Mouse (Mus musculus): Measurements from ENCODE around the gene Plcg1. TPM values are rescaled to one million over a fixed set of nuclear protein-coding genes. Genes with fewer than 3 reads are reported as not detected.

The Plcg1 gene
- polyA plus RNA-seq, 1 experiment: 40.6 TPM

- Histone ChIP-seq H3K36me3 (ENCODE audit: control insufficient read depth, insufficient read depth, low read length) (no peaks in the 10 kb centered on the region), H3K4me1 (ENCODE audit: control insufficient read depth, insufficient read depth, insufficient read length) (peaks cover 3% of the 10 kb centered on the region), H3K27ac (ENCODE audit: insufficient read depth, low read length) (peak overlapping the region; percentile 69), H3K27me3 (ENCODE audit: control insufficient read depth, insufficient read depth, low read length) (no peaks in the 10 kb centered on the region), H3K4me3 (ENCODE audit: extremely low read depth, insufficient read depth, insufficient read length) (no peak overlapping the region)
- no peak for DNase-seq (ENCODE audit: low read depth in 1 of 2, low spot score in 2 of 2)
- TF ChIP-seq POLR2A (IDR thresholded peaks at IDR 0.05; ENCODE audit: low read depth, low read length): no peak
- no peak for TF ChIP-seq CTCF (IDR thresholded peaks at IDR 0.05; ENCODE audit: extremely low read depth, insufficient read depth, insufficient read length, insufficient replicate concordance)
- WGBS: 71% methylated on average over 3 of the region's 3 CpGs
These were observed 3.2 kb downstream of the Plcg1 start for GRCm38 (mm10) chr2:160734331-160734730.

- no peaks in the 10 kb centered on the region for H3K36me3 ChIP-seq (ENCODE audit: control insufficient read depth, insufficient read depth, low read length)
- no peak for TF ChIP-seq POLR2A (IDR thresholded peaks at IDR 0.05; ENCODE audit: low read depth, low read length)
- no peak for TF ChIP-seq CTCF (IDR thresholded peaks at IDR 0.05; ENCODE audit: extremely low read depth, insufficient read depth, insufficient read length, insufficient replicate concordance)
- no peak for DNase-seq (ENCODE audit: low read depth in 1 of 2, low spot score in 2 of 2)
- H3K4me3 ChIP-seq (ENCODE audit: extremely low read depth, insufficient read depth, insufficient read length): no peak overlapping the region
- no peaks in the 10 kb centered on the region for H3K27me3 ChIP-seq (ENCODE audit: control insufficient read depth, insufficient read depth, low read length)
- WGBS: 71% methylated on average over 5 of the region's 5 CpGs
- peak overlapping the region; percentile 59 for H3K27ac ChIP-seq (ENCODE audit: insufficient read depth, low read length)
- H3K4me1 ChIP-seq (ENCODE audit: control insufficient read depth, insufficient read depth, insufficient read length): peaks cover 3% of the 10 kb centered on the region
These were observed 4.7 kb downstream of the Plcg1 start for GRCm38 (mm10) chr2:160735706-160736310.

- 92% methylated on average over 3 of the region's 3 CpGs for WGBS
- Histone ChIP-seq H3K36me3 (ENCODE audit: control insufficient read depth, insufficient read depth, low read length) (no peaks in the 10 kb centered on the region), H3K4me1 (ENCODE audit: control insufficient read depth, insufficient read depth, insufficient read length) (peaks cover 6% of the 10 kb centered on the region)
These were observed 5.4 kb downstream of the Plcg1 start for GRCm38 (mm10) chr2:160736466-160736865.

GRCm38 (mm10) chr2:160738354-160738753, 7.3 kb downstream of the Plcg1 start:
- WGBS: 86% methylated on average over 5 of the region's 5 CpGs
- TF ChIP-seq CTCF (IDR thresholded peaks at IDR 0.05; ENCODE audit: extremely low read depth, insufficient read depth, insufficient read length, insufficient replicate concordance) (no peak), POLR2A (IDR thresholded peaks at IDR 0.05; ENCODE audit: low read depth, low read length) (no peak)
- H3K4me1 ChIP-seq (ENCODE audit: control insufficient read depth, insufficient read depth, insufficient read length): peaks cover 17% of the 10 kb centered on the region

More at GRCm38 (mm10) chr2:160736466-160736865, 5.4 kb downstream of the Plcg1 start:
- Histone ChIP-seq H3K4me3 (ENCODE audit: extremely low read depth, insufficient read depth, insufficient read length) (no peak overlapping the region), H3K27ac (ENCODE audit: insufficient read depth, low read length) (no peak overlapping the region), H3K27me3 (ENCODE audit: control insufficient read depth, insufficient read depth, low read length) (no peaks in the 10 kb centered on the region)
- no peak for DNase-seq (ENCODE audit: low read depth in 1 of 2, low spot score in 2 of 2)
- TF ChIP-seq CTCF (IDR thresholded peaks at IDR 0.05; ENCODE audit: extremely low read depth, insufficient read depth, insufficient read length, insufficient replicate concordance) (no peak), POLR2A (IDR thresholded peaks at IDR 0.05; ENCODE audit: low read depth, low read length) (no peak)

GRCm38 (mm10) chr2:160739647-160740356, 8.7 kb downstream of the Plcg1 start:
- DNase-seq (ENCODE audit: low read depth in 1 of 2, low spot score in 2 of 2): no peak
- H3K36me3 ChIP-seq (ENCODE audit: control insufficient read depth, insufficient read depth, low read length): no peaks in the 10 kb centered on the region
- no peak overlapping the region for H3K4me3 ChIP-seq (ENCODE audit: extremely low read depth, insufficient read depth, insufficient read length)
- no peak overlapping the region for H3K27ac ChIP-seq (ENCODE audit: insufficient read depth, low read length)
- TF ChIP-seq CTCF (IDR thresholded peaks at IDR 0.05; ENCODE audit: extremely low read depth, insufficient read depth, insufficient read length, insufficient replicate concordance): no peak
- TF ChIP-seq POLR2A (IDR thresholded peaks at IDR 0.05; ENCODE audit: low read depth, low read length): no peak
- peaks cover 28% of the 10 kb centered on the region for H3K4me1 ChIP-seq (ENCODE audit: control insufficient read depth, insufficient read depth, insufficient read length)
- WGBS: 59% methylated on average over 2 of the region's 2 CpGs
- no peaks in the 10 kb centered on the region for H3K27me3 ChIP-seq (ENCODE audit: control insufficient read depth, insufficient read depth, low read length)

More at GRCm38 (mm10) chr2:160738354-160738753, 7.3 kb downstream of the Plcg1 start:
- no peak overlapping the region for H3K4me3 ChIP-seq (ENCODE audit: extremely low read depth, insufficient read depth, insufficient read length)
- H3K27ac ChIP-seq (ENCODE audit: insufficient read depth, low read length): no peak overlapping the region
- DNase-seq (ENCODE audit: low read depth in 1 of 2, low spot score in 2 of 2): no peak
- no peaks in the 10 kb centered on the region for H3K36me3 ChIP-seq (ENCODE audit: control insufficient read depth, insufficient read depth, low read length)
- no peaks in the 10 kb centered on the region for H3K27me3 ChIP-seq (ENCODE audit: control insufficient read depth, insufficient read depth, low read length)

DNA sequence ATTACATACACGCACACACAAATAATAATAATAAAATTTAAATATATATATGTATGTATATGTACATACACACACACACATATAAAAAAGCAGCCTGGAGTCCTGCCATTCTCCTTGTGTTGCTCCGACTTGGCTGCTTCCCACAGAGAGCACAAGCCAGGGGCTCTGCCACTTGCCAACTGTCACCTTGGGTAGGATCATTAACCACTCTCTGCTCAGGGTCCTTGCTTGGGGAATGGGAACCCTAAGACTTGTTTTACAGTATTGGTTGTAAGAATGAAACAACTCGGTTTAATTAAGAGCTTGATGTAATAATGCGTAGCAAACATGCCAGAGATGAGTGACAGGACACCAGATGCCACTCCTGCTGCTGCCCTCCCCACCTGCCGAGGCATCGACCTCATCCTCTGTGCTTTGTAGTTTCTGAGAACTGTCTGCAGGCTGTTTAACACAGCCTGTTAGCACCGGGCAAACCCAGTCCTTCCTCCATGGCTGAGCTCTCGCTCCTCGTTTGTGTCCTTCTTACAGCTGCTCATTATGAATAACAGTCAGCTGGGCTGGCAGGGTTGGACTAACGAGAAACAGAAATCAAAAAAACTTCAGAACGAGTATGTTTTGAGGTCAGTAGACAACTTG, 9.5 kb downstream of the Plcg1 start:
- Histone ChIP-seq H3K4me3 (ENCODE audit: extremely low read depth, insufficient read depth, insufficient read length) (no peak overlapping the region), H3K27me3 (ENCODE audit: control insufficient read depth, insufficient read depth, low read length) (no peaks in the 10 kb centered on the region), H3K27ac (ENCODE audit: insufficient read depth, low read length) (peak overlapping the region; percentile 73), H3K36me3 (ENCODE audit: control insufficient read depth, insufficient read depth, low read length) (no peaks in the 10 kb centered on the region), H3K4me1 (ENCODE audit: control insufficient read depth, insufficient read depth, insufficient read length) (peaks cover 34% of the 10 kb centered on the region)
- no peak for TF ChIP-seq POLR2A (IDR thresholded peaks at IDR 0.05; ENCODE audit: low read depth, low read length)
- TF ChIP-seq CTCF (IDR thresholded peaks at IDR 0.05; ENCODE audit: extremely low read depth, insufficient read depth, insufficient read length, insufficient replicate concordance): no peak
- WGBS: 35% methylated on average over 11 of the region's 11 CpGs
- no peak for DNase-seq (ENCODE audit: low read depth in 1 of 2, low spot score in 2 of 2)

Measured in spleen, adult 2 months (tissue).